Mouse (Mus musculus): ENCODE data around the gene Irs1. TPM values are rescaled to one million over a fixed set of nuclear protein-coding genes. Genes with fewer than 3 reads are reported as not detected.

The Irs1 gene
- polyA plus RNA-seq, 2 experiments: 0.66 to 0.94 TPM

DNA sequence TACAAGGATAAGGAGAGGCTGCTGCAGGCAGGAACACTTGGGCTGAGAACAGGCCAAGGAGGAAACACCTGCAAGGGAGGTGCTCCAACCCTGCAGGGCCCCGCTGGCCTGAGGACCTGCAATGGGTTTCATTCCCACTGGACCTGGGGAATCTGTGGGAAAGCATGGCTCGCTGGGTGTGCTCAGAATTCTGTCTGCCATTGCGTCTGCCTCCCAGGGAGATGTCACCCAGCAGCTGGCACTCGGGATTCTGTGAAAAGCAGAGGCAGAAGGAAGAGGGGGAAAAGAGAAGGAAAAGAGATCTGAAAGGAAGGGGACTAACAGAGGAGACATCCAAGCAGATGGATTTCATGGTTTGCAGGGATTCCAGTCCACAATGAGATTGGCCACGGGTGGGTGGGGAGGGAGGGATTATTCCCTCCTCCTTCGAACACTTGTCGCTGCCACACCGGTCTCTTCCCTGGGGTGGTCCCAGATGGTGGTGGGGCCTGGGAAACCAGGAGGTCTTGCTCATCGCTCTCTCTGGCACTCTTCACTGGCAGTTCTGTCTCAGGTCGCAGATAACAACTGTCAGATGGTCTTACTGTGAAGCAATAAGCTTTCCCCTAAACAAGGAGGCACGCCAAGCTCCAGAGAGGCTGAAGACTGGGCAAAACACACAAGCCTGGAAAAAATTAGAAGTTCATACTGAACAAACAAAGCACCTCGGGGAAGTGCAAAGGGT is 70.4 kb downstream of the Irs1 start:
- Histone ChIP-seq H3K36me3 (replicated peaks; ENCODE audit: control insufficient read depth, insufficient read depth, low read depth) (no peaks in the 10 kb centered on the region), H3K4me1 (replicated peaks; ENCODE audit: control insufficient read depth in 2 of 2, insufficient read depth in 2 of 2, low read length in 1 of 2) (no peaks in the 10 kb centered on the region), H3K4me2 (ENCODE audit: low read depth) (no peak overlapping the region), H3K27ac (no peak overlapping the region), H3K9me3 (ENCODE audit: control insufficient read depth, low read length) (no peaks in the 10 kb centered on the region), H3K9ac (replicated peaks) (no peak overlapping the region), H3K27me3 (ENCODE audit: control insufficient read depth, insufficient read depth, low read length) (no peaks in the 10 kb centered on the region), H3K4me3 (ENCODE audit: insufficient read depth in 1 of 2, low read depth in 2 of 2, low read length in 2 of 2) (no peak overlapping the region)
- ATAC-seq (ENCODE audit: insufficient read depth) (no peak), DNase-seq (ENCODE audit: low read depth in 3 of 3, low spot score in 3 of 3) (no peak)
- 50% methylated on average over 12 of the region's 12 CpGs for WGBS (ENCODE audit: insufficient replicate concordance)
- TF ChIP-seq EP300 (IDR thresholded peaks at IDR 0.05; ENCODE audit: low read depth): no peak
- TF ChIP-seq CTCF (IDR thresholded peaks at IDR 0.05; ENCODE audit: low read depth): no peak

DNA sequence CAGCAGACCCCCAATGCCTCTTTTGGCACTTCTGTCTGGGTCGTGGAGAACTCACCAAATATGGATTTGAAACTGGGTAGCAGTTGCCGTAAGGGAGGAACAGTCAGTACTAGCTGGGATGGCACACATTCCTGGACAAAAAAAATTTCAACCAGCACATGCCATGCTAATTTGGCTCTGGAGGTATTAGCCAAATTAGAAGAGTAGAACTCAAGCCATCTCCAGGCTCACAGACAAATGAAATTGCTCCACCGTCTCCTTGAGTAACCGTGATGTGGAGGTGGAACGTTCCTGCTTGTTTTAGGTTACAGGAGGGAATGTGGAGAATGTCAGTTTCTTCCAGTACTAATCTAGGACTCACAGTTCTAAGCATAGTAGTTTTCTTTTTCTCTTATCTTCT is 83.7 kb downstream of the Irs1 start:
- Histone ChIP-seq H3K9me3 (ENCODE audit: control insufficient read depth, low read length) (no peaks in the 10 kb centered on the region), H3K36me3 (replicated peaks; ENCODE audit: control insufficient read depth, insufficient read depth, low read depth) (no peaks in the 10 kb centered on the region), H3K27me3 (ENCODE audit: control insufficient read depth, insufficient read depth, low read length) (no peaks in the 10 kb centered on the region), H3K4me1 (replicated peaks; ENCODE audit: control insufficient read depth in 2 of 2, insufficient read depth in 2 of 2, low read length in 1 of 2) (no peaks in the 10 kb centered on the region), H3K9ac (replicated peaks) (no peak overlapping the region), H3K4me3 (ENCODE audit: insufficient read depth in 1 of 2, low read depth in 2 of 2, low read length in 2 of 2) (no peak overlapping the region), H3K4me2 (ENCODE audit: low read depth) (no peak overlapping the region), H3K27ac (no peak overlapping the region)
- TF ChIP-seq CTCF (IDR thresholded peaks at IDR 0.05; ENCODE audit: low read depth) (no peak), EP300 (IDR thresholded peaks at IDR 0.05; ENCODE audit: low read depth) (no peak)
- no peak for DNase-seq (ENCODE audit: low read depth in 3 of 3, low spot score in 3 of 3)
- WGBS (ENCODE audit: insufficient replicate concordance): 70% methylated on average over 5 of the region's 5 CpGs
- no peak for ATAC-seq (ENCODE audit: insufficient read depth)

DNA sequence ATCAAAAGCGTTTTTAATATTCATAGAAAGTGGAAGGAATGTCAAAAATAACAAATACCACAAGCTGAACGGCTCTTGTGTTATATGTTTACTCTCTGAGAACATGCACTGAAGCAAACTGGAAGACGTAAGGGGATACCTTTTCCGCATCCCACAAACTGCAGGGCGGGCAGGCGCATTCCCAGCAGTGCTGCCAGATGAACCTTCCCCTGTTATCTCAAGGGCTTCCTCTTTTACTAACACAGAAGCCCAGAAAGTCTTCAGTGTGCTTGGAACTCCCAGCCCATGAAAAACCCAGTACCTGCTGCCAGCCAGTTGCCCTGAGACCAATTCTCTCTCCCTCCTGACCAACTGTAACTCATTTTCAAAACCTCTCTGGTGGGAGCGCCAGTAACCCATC is 90.6 kb downstream of the Irs1 start:
- no peak overlapping the region for H3K9ac ChIP-seq (replicated peaks)
- DNase-seq (ENCODE audit: low read depth in 3 of 3, low spot score in 3 of 3) (no peak), ATAC-seq (ENCODE audit: insufficient read depth) (no peak)

GRCm38 (mm10) chr1:82199918-82200317 is 91.3 kb downstream of the Irs1 start:
- WGBS (ENCODE audit: insufficient replicate concordance): 28% methylated on average over 1 of the region's 1 CpGs
- Histone ChIP-seq H3K9ac (replicated peaks) (no peak overlapping the region), H3K36me3 (replicated peaks; ENCODE audit: control insufficient read depth, insufficient read depth, low read depth) (no peaks in the 10 kb centered on the region), H3K9me3 (ENCODE audit: control insufficient read depth, low read length) (no peaks in the 10 kb centered on the region), H3K4me2 (ENCODE audit: low read depth) (no peak overlapping the region), H3K4me3 (ENCODE audit: insufficient read depth in 1 of 2, low read depth in 2 of 2, low read length in 2 of 2) (no peak overlapping the region), H3K27ac (no peak overlapping the region), H3K4me1 (replicated peaks; ENCODE audit: control insufficient read depth in 2 of 2, insufficient read depth in 2 of 2, low read length in 1 of 2) (no peaks in the 10 kb centered on the region; a peak in 1 of 4 replicates), H3K27me3 (ENCODE audit: control insufficient read depth, insufficient read depth, low read length) (no peaks in the 10 kb centered on the region)
- TF ChIP-seq EP300 (IDR thresholded peaks at IDR 0.05; ENCODE audit: low read depth) (no peak), CTCF (IDR thresholded peaks at IDR 0.05; ENCODE audit: low read depth) (no peak)
- DNase-seq (ENCODE audit: low read depth in 3 of 3, low spot score in 3 of 3) (no peak), ATAC-seq (ENCODE audit: insufficient read depth) (no peak)

More for the DNA sequence above, 90.6 kb downstream of the Irs1 start:
- WGBS (ENCODE audit: insufficient replicate concordance): 56% methylated on average over 7 of the region's 7 CpGs
- H3K36me3 ChIP-seq (replicated peaks; ENCODE audit: control insufficient read depth, insufficient read depth, low read depth): no peaks in the 10 kb centered on the region
- H3K9me3 ChIP-seq (ENCODE audit: control insufficient read depth, low read length): no peaks in the 10 kb centered on the region
- no peak overlapping the region for H3K4me3 ChIP-seq (ENCODE audit: insufficient read depth in 1 of 2, low read depth in 2 of 2, low read length in 2 of 2)
- no peak overlapping the region for H3K4me2 ChIP-seq (ENCODE audit: low read depth)
- H3K27ac ChIP-seq: no peak overlapping the region
- H3K4me1 ChIP-seq (replicated peaks; ENCODE audit: control insufficient read depth in 2 of 2, insufficient read depth in 2 of 2, low read length in 1 of 2): no peaks in the 10 kb centered on the region; a peak in 1 of 4 replicates
- no peak for TF ChIP-seq CTCF (IDR thresholded peaks at IDR 0.05; ENCODE audit: low read depth)
- no peak for TF ChIP-seq EP300 (IDR thresholded peaks at IDR 0.05; ENCODE audit: low read depth)
- H3K27me3 ChIP-seq (ENCODE audit: control insufficient read depth, insufficient read depth, low read length): no peaks in the 10 kb centered on the region

DNA sequence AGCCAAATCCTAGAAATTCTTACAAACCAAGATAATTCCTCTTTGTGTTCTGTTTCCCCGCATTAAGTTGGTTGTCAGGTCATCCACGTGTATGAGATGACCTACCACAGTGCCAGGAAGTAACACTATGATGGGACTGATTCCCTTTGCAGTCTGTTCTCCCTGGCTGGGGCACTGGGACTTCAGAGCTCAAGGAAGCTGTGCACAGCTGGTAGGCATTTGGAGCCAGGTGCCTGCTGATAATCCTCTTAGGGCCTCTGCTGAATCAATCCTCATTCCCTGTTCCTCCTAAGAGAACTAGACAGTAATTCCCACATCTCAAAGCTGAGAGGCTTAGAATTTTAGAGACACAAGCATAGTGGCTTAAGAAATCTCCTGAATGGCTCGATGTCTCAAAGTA is 99.6 kb downstream of the Irs1 start:
- 33% methylated on average over 3 of the region's 3 CpGs for WGBS (ENCODE audit: insufficient replicate concordance)
- no peaks in the 10 kb centered on the region for H3K36me3 ChIP-seq (replicated peaks; ENCODE audit: control insufficient read depth, insufficient read depth, low read depth)
- no peak overlapping the region for H3K27ac ChIP-seq
- TF ChIP-seq CTCF (IDR thresholded peaks at IDR 0.05; ENCODE audit: low read depth) (no peak), EP300 (IDR thresholded peaks at IDR 0.05; ENCODE audit: low read depth) (no peak)
- H3K27me3 ChIP-seq (ENCODE audit: control insufficient read depth, insufficient read depth, low read length): no peaks in the 10 kb centered on the region
- H3K4me1 ChIP-seq (replicated peaks; ENCODE audit: control insufficient read depth in 2 of 2, insufficient read depth in 2 of 2, low read length in 1 of 2): no peaks in the 10 kb centered on the region
- no peak overlapping the region for H3K9ac ChIP-seq (replicated peaks)
- no peaks in the 10 kb centered on the region for H3K9me3 ChIP-seq (ENCODE audit: control insufficient read depth, low read length)
- ATAC-seq (ENCODE audit: insufficient read depth) (no peak), DNase-seq (ENCODE audit: low read depth in 3 of 3, low spot score in 3 of 3) (no peak)
- no peak overlapping the region for H3K4me3 ChIP-seq (ENCODE audit: insufficient read depth in 1 of 2, low read depth in 2 of 2, low read length in 2 of 2)
- no peak overlapping the region for H3K4me2 ChIP-seq (ENCODE audit: low read depth)

Measured in liver, embryonic 14.5 days (tissue).